Mouse (Mus musculus): Measurements from ENCODE around the gene 4930507D05Rik. TPM values are rescaled to one million over a fixed set of nuclear protein-coding genes. Genes with fewer than 3 reads are reported as not detected.
A peak's percentile ranks its signal among the peaks of the same experiment; 100 is the strongest.
"Not testable (repeated sequence)": the region's sequence is repeated elsewhere in the genome, so short reads cannot be mapped to it uniquely, and the experiment has no call there.

4930507D05Rik gene
- total RNA-seq, 2 experiments from 2014 or later: 0.11 to 0.13 TPM

DNA sequence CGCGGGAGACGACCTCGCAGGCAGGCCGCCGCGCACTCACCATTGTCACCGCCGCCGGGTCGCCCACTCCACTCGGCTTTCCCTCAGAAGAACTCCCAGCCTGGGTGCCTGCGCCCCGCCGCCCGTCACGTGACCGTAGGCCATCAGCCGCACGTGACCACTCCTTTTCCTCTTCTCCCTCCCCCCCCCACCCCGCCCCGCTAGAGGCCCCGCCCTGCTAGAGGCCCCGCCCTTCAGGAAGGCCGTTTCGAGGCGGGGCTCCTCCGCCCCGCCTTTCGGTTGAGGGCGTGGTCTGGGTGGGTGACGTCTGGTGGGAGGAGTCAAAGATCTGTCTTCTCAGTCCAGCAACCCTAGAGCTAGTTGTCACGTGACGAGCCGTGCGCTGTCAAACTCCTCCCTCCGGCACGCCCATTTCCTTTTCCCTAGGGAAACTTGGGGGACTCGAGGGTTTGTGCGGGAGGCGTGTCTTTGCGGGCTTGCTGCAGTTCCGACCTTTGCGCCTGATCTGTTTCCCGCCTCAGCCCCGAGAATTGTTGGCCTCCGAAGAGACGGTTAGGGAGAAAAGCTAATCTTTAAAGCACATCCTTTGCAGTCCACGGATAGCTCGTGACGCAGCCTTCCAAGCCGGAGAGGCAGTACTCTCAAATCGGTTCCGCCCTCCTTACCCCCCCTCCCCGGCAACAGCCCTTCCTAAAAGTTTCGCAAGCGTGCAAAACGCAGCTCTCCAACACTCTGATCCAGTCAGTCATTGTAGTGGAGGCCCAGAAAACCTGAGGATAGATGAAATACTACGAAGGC is 37.5 kb downstream of the 4930507D05Rik start, which contains the start of gene Vps26a:
Gene Vps26a, minus strand, starts transcription at position 188 of the 798 bp plus-strand sequence.
- no peak for TF ChIP-seq CTCF (IDR thresholded peaks at IDR 0.05)
- intact Hi-C loops (cut with DNase I): loop anchor here (2.0 to 5.0 kb wide), 2 partner anchors 40 to 536 kb away; partner anchors contain the start of genes 4930507D05Rik and Supv3l1
- Histone ChIP-seq H3K27ac (peak within 1 kb of the TSS; percentile 97), H3K4me3 (peak within 1 kb of the TSS; percentile 99)
- DNase-seq: peak; percentile 98

DNA sequence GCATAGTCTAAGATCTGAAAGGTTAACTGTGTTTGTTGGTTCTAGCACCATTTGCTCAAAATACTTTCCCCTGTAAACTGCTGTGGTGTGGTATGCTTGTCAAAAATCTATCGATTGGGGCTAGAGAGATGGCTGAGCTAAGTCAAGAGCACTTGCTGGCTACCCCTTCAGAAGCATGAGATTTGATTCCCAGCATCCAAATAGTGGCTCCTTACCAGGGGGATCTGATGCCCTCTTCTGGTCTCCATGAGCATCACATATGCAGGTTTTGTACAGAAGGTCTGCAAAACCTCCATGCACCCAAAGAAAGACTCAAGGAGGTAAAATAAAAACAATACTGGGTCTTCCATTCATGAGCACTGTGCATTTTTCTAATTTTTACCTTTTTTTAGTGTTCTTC is 39.0 kb downstream of the 4930507D05Rik start:
- H3K4me3 ChIP-seq: no peak overlapping the region
- TF ChIP-seq CTCF (IDR thresholded peaks at IDR 0.05): peak; percentile 76
- H3K27ac ChIP-seq: no peak overlapping the region; the same call in 1 of the 2 replicates
- DNase-seq: peak; percentile 26
- intact Hi-C loops (cut with DNase I): loop anchor here (5.0 kb wide), 1 partner anchor 41 kb away; the partner anchor contains the start of genes 4930507D05Rik and Supv3l1

DNA sequence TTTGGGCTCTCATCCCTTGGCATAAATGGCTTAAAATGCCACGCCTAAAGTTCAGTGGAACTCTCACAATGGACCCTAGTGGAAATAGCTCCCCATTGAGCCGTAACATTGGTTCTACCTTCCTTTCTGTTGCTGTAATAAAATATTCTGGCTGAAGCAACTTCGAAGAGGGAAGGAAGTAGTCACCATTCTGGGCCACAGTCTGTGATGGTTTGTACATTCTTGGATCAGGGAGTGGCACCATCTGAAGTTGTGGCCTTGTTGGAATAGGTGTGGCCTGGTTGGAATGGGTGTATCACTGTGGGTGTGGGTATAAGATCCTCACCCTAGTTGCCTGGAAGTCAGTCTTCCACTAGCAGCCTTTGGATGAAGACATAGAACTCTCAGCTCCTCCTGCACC is 42.4 kb downstream of the 4930507D05Rik start:
- H3K27ac ChIP-seq; intact Hi-C loops (cut with DNase I); DNase-seq; H3K4me3 ChIP-seq: not testable (repeated sequence)

DNA sequence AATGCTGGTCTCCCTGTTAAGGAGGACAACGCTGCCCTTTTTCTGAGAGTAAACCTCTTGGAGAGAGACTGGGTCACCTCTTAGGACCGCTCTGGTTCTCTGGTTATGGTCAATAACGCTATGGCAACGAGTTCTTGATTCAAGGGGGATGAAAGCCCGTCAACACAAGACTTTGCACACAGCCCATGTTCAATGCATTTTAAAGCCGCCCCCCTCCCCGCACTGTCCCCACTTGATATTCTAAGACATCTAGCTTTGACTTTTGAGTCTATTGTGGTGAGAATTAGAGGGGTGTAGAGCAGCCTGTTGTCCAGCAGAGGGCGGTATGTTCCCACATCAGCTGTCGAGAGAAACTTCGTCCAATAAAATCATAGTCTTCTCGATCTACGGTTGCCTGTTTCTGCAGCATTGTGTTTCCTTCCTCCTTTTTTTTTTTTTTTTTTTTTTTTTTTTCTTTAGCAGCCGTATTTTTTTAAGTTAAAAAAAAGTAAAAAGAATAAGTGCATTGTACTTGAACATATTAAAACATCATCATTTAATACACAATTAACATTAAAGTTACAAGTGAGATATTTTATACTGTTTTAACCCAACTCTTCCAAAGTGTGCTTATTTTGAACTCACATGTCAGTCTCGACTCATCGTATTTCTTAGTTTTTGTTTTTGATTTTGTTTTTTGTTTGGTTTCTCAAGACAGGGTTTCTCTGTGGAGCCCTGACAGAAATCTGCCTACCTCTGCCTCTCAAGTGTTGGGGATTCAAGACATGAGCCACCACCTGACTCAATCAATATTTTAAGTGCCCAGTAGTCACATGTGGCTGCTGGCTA is 51.0 kb downstream of the 4930507D05Rik start:
- peak overlapping the region; percentile 35 for H3K4me3 ChIP-seq
- intact Hi-C loops (cut with DNase I): loop anchor here (1.0 kb wide), 1 partner anchor 49 kb away; no protein-coding TSS in a partner anchor
- TF ChIP-seq CTCF (IDR thresholded peaks at IDR 0.05): peak; percentile 88
- peak overlapping the region; percentile 59 for H3K27ac ChIP-seq
- peak; percentile 56 for DNase-seq

Other genes starting within 250 kb of the 4930507D05Rik start
- 1 to 10 TPM; 3.5 to 6.0 TPM for gene Tspan15, start 218.2 kb upstream of the 4930507D05Rik start, total RNA-seq (2021)
- gene Tacr2, start 197.1 kb upstream of the 4930507D05Rik start, total RNA-seq (2021): not detected
- gene Hk1, start 69.6 kb upstream of the 4930507D05Rik start, total RNA-seq (2021): 1 to 10 TPM; 6.2 to 8.7 TPM
- gene Hkdc1, start 27.0 kb upstream of the 4930507D05Rik start, total RNA-seq (2021): not detected
- 10 to 100 TPM; 14.5 to 21.4 TPM for gene Supv3l1, start 249 bp downstream of the 4930507D05Rik start, total RNA-seq (2021)
- 10 to 100 TPM; 30.1 to 30.4 TPM for gene Vps26a, start 37.3 kb downstream of the 4930507D05Rik start, total RNA-seq (2021)
- 10 to 100 TPM; 12.9 to 19.7 TPM for gene Srgn, start 78.0 kb downstream of the 4930507D05Rik start, total RNA-seq (2021)
- gene Kif1bp, start 129.0 kb downstream of the 4930507D05Rik start, total RNA-seq (2021): 10 to 100 TPM; 29.4 to 30.5 TPM
- gene Ddx21, start 152.8 kb downstream of the 4930507D05Rik start, total RNA-seq (2021): 10 to 100 TPM; 31.3 to 34.7 TPM
- gene Ddx50, start 201.7 kb downstream of the 4930507D05Rik start, total RNA-seq (2021): 10 to 100 TPM; 47.9 to 50.7 TPM

All from gastrocnemius, adult 2 months (tissue).